In genomic region chr11:104628566-104628965, GRCm38 (mm10) we compare ENCODE assay signal across 22 mouse cellular contexts. TPM values are rescaled to one million over a fixed set of nuclear protein-coding genes. Genes with fewer than 3 reads are reported as not detected.
DNase-seq lines count a peak whose midpoint lies in the region; ATAC-seq and TF ChIP-seq lines count a peak whose summit lies in the region.
"Had no signal": no experiment of that assay in that cellular context is flagged by ENCODE, and none has a peak within 500 bp of the region (broad histone marks: within the 10 kb centered on the region; RNA-seq: fewer than 3 reads in every experiment).

No protein-coding gene starts in this region.

- no peak for ATAC-seq in megakaryocyte, adult 5-6 weeks (ENCODE audit: poor library complexity, severe bottlenecking)
- ATAC-seq: forebrain, embryonic 13.5 days; forebrain, embryonic 15.5 days; forebrain, postnatal 0 days had no signal

- H3K79me3 ChIP-seq in C2C12 (ENCODE audit: low read depth) = no peaks in the 10 kb centered on the region

- TF ChIP-seq CTCF in C2C12 (IDR thresholded peaks at IDR 0.05; ENCODE audit: control insufficient read depth, insufficient read depth, insufficient read length) = no peak

- H3K79me2 ChIP-seq in C2C12 (ENCODE audit: control insufficient read depth, insufficient read depth) (peaks cover 16% of the 10 kb centered on the region), myocyte (ENCODE audit: control insufficient read depth, insufficient read depth) (peaks cover 9% of the 10 kb centered on the region)

- H3K4me1 ChIP-seq in megakaryocyte, embryonic 14.5 days = peaks cover 99% of the 10 kb centered on the region
- H3K4me1 ChIP-seq: forebrain, embryonic 13.5 days had no signal

- no peak for DNase-seq in cerebellum, postnatal 4 days (ENCODE audit: low spot score in 2 of 2)
- no peak for DNase-seq in neural tube, embryonic 10.5 days (ENCODE audit: extremely low spot score, low spot score)
- DNase-seq: B cell, adult 2 months; cerebellum, adult 11-12 months; cerebellum, adult 2 months; cerebellum, adult 9-10 months; cerebellum, postnatal 25 days; embryo, embryonic 11 days; forebrain, postnatal 0 days had no signal

- H3K4me3 ChIP-seq in megakaryocyte, embryonic 14.5 days (replicated peaks) = peak overlapping the region; percentile 88
- H3K4me3 ChIP-seq in C2C12 (ENCODE audit: insufficient read depth, poor library complexity, severe bottlenecking) = no peak overlapping the region
- H3K4me3 ChIP-seq in myocyte = no peak overlapping the region
- H3K4me3 ChIP-seq: embryonic facial prominence, embryonic 13.5 days; embryonic facial prominence, embryonic 15.5 days; forebrain, embryonic 13.5 days; forebrain, embryonic 15.5 days had no signal

- H3K9me3 ChIP-seq in megakaryocyte, embryonic 14.5 days = no peaks in the 10 kb centered on the region
- H3K9me3 ChIP-seq: embryonic facial prominence, embryonic 13.5 days; embryonic facial prominence, embryonic 15.5 days; forebrain, embryonic 13.5 days; forebrain, embryonic 15.5 days had no signal

- no peaks in the 10 kb centered on the region for H3K27me3 ChIP-seq in megakaryocyte, embryonic 14.5 days (replicated peaks)
- H3K27me3 ChIP-seq in C2C12 (ENCODE audit: control insufficient read depth, insufficient read depth, insufficient read length) (no peaks in the 10 kb centered on the region), myocyte (ENCODE audit: control insufficient read depth, insufficient read depth, insufficient read length) (no peaks in the 10 kb centered on the region)
- H3K27me3 ChIP-seq: embryonic facial prominence, embryonic 13.5 days; embryonic facial prominence, embryonic 15.5 days; forebrain, embryonic 13.5 days; forebrain, embryonic 15.5 days had no signal

- peak overlapping the region; percentile 61 for H3K4me2 ChIP-seq in myocyte (ENCODE audit: low read depth)
- H3K4me2 ChIP-seq: embryonic facial prominence, embryonic 13.5 days; embryonic facial prominence, embryonic 15.5 days; forebrain, embryonic 13.5 days; forebrain, embryonic 15.5 days had no signal

- H3K36me3 ChIP-seq in megakaryocyte, embryonic 14.5 days (replicated peaks; ENCODE audit: low read length) = peaks cover 100% of the 10 kb centered on the region
- H3K36me3 ChIP-seq in C2C12 (ENCODE audit: control insufficient read depth, insufficient read depth) (peaks cover 5% of the 10 kb centered on the region), myocyte (ENCODE audit: control insufficient read depth, insufficient read depth) (no peaks in the 10 kb centered on the region)
- H3K36me3 ChIP-seq: embryonic facial prominence, embryonic 13.5 days; embryonic facial prominence, embryonic 15.5 days; forebrain, embryonic 15.5 days had no signal

- TF ChIP-seq POLR2A in myocyte (IDR thresholded peaks at IDR 0.05; ENCODE audit: insufficient read length, low read depth) = no peak

- peak overlapping the region; percentile 3 for H3ac ChIP-seq in C2C12 (ENCODE audit: control insufficient read depth, insufficient read length, low read depth)
- H3ac ChIP-seq in myocyte (ENCODE audit: control insufficient read depth, insufficient read length) = no peak overlapping the region

TF ChIP-seq in C2C12, 6 proteins besides CTCF, POLR2A, EP300 and RAD21:
- TF ChIP-seq USF1 (IDR thresholded peaks at IDR 0.05; ENCODE audit: low read depth) (no peak), MAX (IDR thresholded peaks at IDR 0.05) (no peak), MYOG (IDR thresholded peaks at IDR 0.05; ENCODE audit: control insufficient read depth, extremely low read depth, insufficient read length) (no peak), FOSL1 (IDR thresholded peaks at IDR 0.05; ENCODE audit: insufficient read depth, low read length, poor library complexity, severe bottlenecking) (no peak), CEBPB (IDR thresholded peaks at IDR 0.05; ENCODE audit: low read depth) (no peak), MYOD1 (IDR thresholded peaks at IDR 0.05; ENCODE audit: control insufficient read depth, insufficient read length, low read depth) (no peak)

TF ChIP-seq in myocyte, 11 proteins besides CTCF, POLR2A, EP300 and RAD21:
- TF ChIP-seq TCF3 (IDR thresholded peaks at IDR 0.05; ENCODE audit: insufficient read length, low read depth) = no peak
- no peak for TF ChIP-seq POLR2AphosphoS2 (IDR thresholded peaks at IDR 0.05; ENCODE audit: insufficient read length, low read depth)
- TF ChIP-seq MYOD1 (IDR thresholded peaks at IDR 0.05; ENCODE audit: control insufficient read depth in 1 of 3, insufficient read length in 2 of 3, low read depth in 2 of 3) = no peak
- no peak for TF ChIP-seq SRF (IDR thresholded peaks at IDR 0.05; ENCODE audit: control insufficient read depth, insufficient read length, low read depth)
- no peak for TF ChIP-seq USF1 (IDR thresholded peaks at IDR 0.05; ENCODE audit: low read depth)
- no peak for TF ChIP-seq MYOG (IDR thresholded peaks at IDR 0.05; ENCODE audit: control insufficient read depth in 1 of 3, insufficient read depth in 1 of 3, insufficient read length in 2 of 3, low read depth in 2 of 3)
- TF ChIP-seq MAX (IDR thresholded peaks at IDR 0.05; ENCODE audit: low read depth) = no peak
- TF ChIP-seq E2F4 (IDR thresholded peaks at IDR 0.05; ENCODE audit: insufficient read depth) = no peak
- TF ChIP-seq TCF12 (IDR thresholded peaks at IDR 0.05; ENCODE audit: insufficient read depth, poor library complexity, severe bottlenecking) = no peak
- TF ChIP-seq REST (IDR thresholded peaks at IDR 0.05; ENCODE audit: insufficient read depth, insufficient read length) = no peak
- no peak for TF ChIP-seq CEBPB (IDR thresholded peaks at IDR 0.05; ENCODE audit: insufficient read depth, poor library complexity, severe bottlenecking)

RNA-seq across cellular contexts. Expression of gene Itgb3, which starts 20.8 kb away (rescaled TPM):
- polyA plus RNA-seq in megakaryocyte, embryonic 14.5 days (2012; ENCODE audit: insufficient read depth, low replicate concordance) = 123 and 181 TPM in 2 replicates
- total RNA-seq in megakaryocyte, adult 5-6 weeks (2015) = 7.1 and 8.6 TPM in 2 replicates
- 20.6 and 23.8 TPM in 2 replicates for total RNA-seq in megakaryocyte, adult 5-6 weeks (2017)
- polyA plus RNA-seq in C2C12 (2012; fragmentation: generic; extraction: Trizol) (15.0 TPM), myocyte (2012; fragmentation: generic; extraction: Trizol) (25.0 TPM)

RNA-seq across cellular contexts. Expression of gene Gm11639, which starts 56.9 kb away (rescaled TPM):
- polyA plus RNA-seq in megakaryocyte, embryonic 14.5 days (2012; ENCODE audit: insufficient read depth, low replicate concordance) = not detected in 2 replicates
- total RNA-seq in megakaryocyte, adult 5-6 weeks (2015) = not detected in 2 replicates
- not detected in 2 replicates for total RNA-seq in megakaryocyte, adult 5-6 weeks (2017)
- polyA plus RNA-seq in C2C12 (2012; fragmentation: generic; extraction: Trizol) (not detected), myocyte (2012; fragmentation: generic; extraction: Trizol) (not detected)
- total RNA-seq: common myeloid progenitor, adult 5-6 weeks; MEL had no signal
- polyA plus RNA-seq: adrenal gland, adult 2 months; embryonic facial prominence, embryonic 11.5 days; forebrain, embryonic 11.5 days; forebrain, embryonic 13.5 days had no signal
